Mouse (Mus musculus) liver, embryonic 14.5 days (tissue): Measurements from ENCODE around the gene 2610528A11Rik.

Experiments
- CTCF ChIP-seq: IDR thresholded peaks from 2 replicates; pipeline ENCODE4 v1.5.1; 2016; ENCODE audit warnings: antibody characterized with exemption, low read depth, control low read depth
- EP300 ChIP-seq: IDR thresholded peaks from 2 replicates; pipeline ENCODE4 v1.6.1; 2016; ENCODE audit warnings: antibody characterized with exemption, low read depth

DNA sequence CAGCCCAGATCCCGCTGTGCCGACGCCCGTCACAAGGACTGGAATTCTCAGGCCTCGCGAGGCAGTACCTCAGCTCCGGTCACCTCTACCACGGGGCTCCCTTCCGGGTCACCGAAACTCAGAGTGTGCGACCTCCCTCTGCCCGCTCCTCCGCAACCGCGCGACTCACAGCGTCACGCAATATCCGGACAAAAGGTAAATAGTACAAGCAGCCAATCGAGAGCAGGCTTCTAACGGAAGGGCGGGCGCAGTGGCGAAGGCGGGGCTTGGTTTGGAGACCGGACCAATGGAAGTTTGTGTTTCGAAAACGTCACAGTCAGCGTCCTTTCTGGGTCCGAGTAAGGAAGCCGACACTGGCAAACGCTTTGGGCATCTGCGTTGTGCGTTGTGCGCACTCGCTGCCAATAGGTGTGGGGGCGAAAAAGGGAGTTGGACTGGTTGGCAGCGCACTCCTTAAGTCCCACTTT lies 21.3 kb upstream of the 2610528A11Rik start, which contains the start of gene Ghitm:
- peak; percentile 19; the same call in 1 of the 2 replicates for TF ChIP-seq CTCF
- TF ChIP-seq EP300: no peak
